Mouse (Mus musculus) spleen, adult 2 months (tissue): ENCODE results near the gene Fut4. TPM values are rescaled to one million over a fixed set of nuclear protein-coding genes. Genes with fewer than 3 reads are reported as not detected.

Experiments used
- DNase-seq, 2 experiments: peaks; one replicate each; pipeline versions ENCODE4 v3.0.0 to v3.0.0-alpha.2; 2012 to 2021; ENCODE audit warnings: low spot score in 2 of 2, low read depth in 1 of 2
- H3K27ac ChIP-seq: fragments of 200-500 bp; 2 replicates; pipeline ENCODE4 v1.5.1; 2012; ENCODE audit warnings: low read length, inconsistent platforms; ENCODE audit not compliant: insufficient read depth
- H3K27me3 ChIP-seq: fragments of 200-500 bp; 2 replicates; pipeline ENCODE4 v1.6.1; 2012; ENCODE audit warnings: mild to moderate bottlenecking, moderate library complexity, low read length, inconsistent platforms; ENCODE audit not compliant: control insufficient read depth, insufficient read depth
- H3K36me3 ChIP-seq: fragments of 200-500 bp; 2 replicates; pipeline ENCODE4 v1.6.1; 2012; ENCODE audit warnings: mild to moderate bottlenecking, low read length, inconsistent platforms; ENCODE audit not compliant: control insufficient read depth, insufficient read depth
- H3K4me1 ChIP-seq: fragments of 200-500 bp; 2 replicates; pipeline ENCODE4 v1.6.1; 2011; ENCODE audit warnings: inconsistent platforms; ENCODE audit not compliant: control insufficient read depth, insufficient read depth, insufficient read length
- H3K4me3 ChIP-seq: fragments of 200-500 bp; 2 replicates; pipeline ENCODE4 v1.5.1; 2011; ENCODE audit warnings: mild to moderate bottlenecking, inconsistent platforms; ENCODE audit not compliant: insufficient read depth, insufficient read length; ENCODE audit errors: extremely low read depth
- CTCF ChIP-seq: fragments of 200-500 bp; IDR thresholded peaks from 2 replicates; pipeline ENCODE4 v1.5.1; 2011; ENCODE audit warnings: mild to moderate bottlenecking, inconsistent platforms; ENCODE audit not compliant: insufficient read depth, insufficient read length, insufficient replicate concordance; ENCODE audit errors: extremely low read depth
- POLR2A ChIP-seq: fragments of 200-500 bp; IDR thresholded peaks from 2 replicates; pipeline ENCODE4 v1.6.1; 2011; ENCODE audit warnings: low read depth, low read length, inconsistent platforms
- WGBS: fragments of 180-500 bp; shearing (Covaris S2); methylation state at CpG from one replicate; pipeline ENCODE4 v1.1.7; 2018; 5-methylcytosine and 5-hydroxymethylcytosine counted together
- polyA plus RNA-seq: library from polyadenylated mRNA; depleted of rRNA; stranded (reverse); fragments of >200 nt; gene quantifications from 2 replicates; pipeline ENCODE4 v1.2.3, GENCODE M21; 2012

Gene Fut4
- polyA plus RNA-seq, 1 experiment: 4.3 TPM

DNA sequence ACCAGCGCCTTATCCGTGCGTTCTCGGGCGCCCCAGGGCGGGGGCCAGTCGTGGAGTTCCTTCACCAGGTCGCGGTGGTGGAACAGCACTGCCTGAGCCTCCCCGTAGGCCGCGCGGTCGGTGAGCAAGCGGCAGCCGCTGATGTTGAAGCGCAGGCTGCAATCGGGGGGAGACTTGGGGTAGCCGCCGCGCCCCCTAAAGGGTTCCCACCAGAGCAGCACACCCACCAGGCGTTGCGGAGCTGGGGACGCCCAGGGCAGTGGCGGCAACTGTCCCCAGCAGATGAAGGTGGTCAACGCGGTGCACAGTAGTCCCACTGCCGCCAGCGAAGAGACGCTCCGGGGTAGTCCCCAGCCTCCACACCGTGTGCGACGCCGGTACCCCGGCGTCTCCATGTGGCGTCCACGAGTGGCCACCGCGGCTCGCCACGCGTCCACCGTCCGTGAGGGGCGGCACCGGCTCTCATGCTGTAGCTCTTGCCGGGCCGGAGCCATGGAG is 641 bp downstream of the Fut4 start:
- WGBS: 1% methylated on average over 50 of the region's 50 CpGs
- TF ChIP-seq POLR2A (no peak), CTCF (no peak)
- H3K4me3 ChIP-seq: peak overlapping the region; percentile 60
- H3K4me1 ChIP-seq: peaks cover 15% of the 10 kb centered on the region
- H3K36me3 ChIP-seq: no peaks in the 10 kb centered on the region
- no peak for DNase-seq
- H3K27ac ChIP-seq: peak overlapping the region; percentile 57; the same call in 1 of the 2 replicates
- H3K27me3 ChIP-seq: peaks cover 3% of the 10 kb centered on the region

DNA sequence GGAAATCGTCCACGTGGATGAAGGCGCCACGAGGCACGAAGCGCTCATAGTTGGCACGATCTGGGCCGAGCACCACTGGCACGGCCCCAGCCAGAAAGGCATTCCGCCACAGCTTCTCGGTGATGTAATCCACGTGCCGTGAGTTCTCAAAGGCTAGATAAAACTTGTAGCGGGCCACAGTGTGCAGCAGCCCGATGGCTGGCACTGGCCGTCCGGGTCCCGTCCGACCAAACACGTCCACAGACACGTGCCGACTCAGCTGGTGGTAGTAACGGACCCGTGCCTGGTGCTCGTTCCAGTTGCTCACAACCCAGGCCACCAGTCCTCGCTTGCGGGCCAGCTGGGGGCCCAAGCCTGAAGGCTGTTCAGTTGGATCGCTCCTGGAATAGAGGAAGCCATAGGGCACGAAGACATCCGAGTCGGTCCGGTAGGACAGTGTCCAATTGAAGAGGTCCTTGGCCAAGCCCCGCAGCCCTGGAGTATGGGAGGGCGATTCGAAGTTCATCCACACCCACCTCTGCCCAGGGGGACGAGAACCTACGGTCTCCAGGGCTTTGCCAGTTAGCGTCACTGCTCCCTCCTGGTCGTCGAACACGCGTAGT is 1.2 kb downstream of the Fut4 start:
- H3K27me3 ChIP-seq: peaks cover 3% of the 10 kb centered on the region
- no peak for TF ChIP-seq POLR2A
- DNase-seq: no peak
- H3K27ac ChIP-seq: no peak overlapping the region
- 71% methylated on average over 42 of the region's 42 CpGs for WGBS
- H3K4me3 ChIP-seq: peak overlapping the region; percentile 60; the same call in 1 of the 2 replicates
- peaks cover 15% of the 10 kb centered on the region for H3K4me1 ChIP-seq
- no peaks in the 10 kb centered on the region for H3K36me3 ChIP-seq

DNA sequence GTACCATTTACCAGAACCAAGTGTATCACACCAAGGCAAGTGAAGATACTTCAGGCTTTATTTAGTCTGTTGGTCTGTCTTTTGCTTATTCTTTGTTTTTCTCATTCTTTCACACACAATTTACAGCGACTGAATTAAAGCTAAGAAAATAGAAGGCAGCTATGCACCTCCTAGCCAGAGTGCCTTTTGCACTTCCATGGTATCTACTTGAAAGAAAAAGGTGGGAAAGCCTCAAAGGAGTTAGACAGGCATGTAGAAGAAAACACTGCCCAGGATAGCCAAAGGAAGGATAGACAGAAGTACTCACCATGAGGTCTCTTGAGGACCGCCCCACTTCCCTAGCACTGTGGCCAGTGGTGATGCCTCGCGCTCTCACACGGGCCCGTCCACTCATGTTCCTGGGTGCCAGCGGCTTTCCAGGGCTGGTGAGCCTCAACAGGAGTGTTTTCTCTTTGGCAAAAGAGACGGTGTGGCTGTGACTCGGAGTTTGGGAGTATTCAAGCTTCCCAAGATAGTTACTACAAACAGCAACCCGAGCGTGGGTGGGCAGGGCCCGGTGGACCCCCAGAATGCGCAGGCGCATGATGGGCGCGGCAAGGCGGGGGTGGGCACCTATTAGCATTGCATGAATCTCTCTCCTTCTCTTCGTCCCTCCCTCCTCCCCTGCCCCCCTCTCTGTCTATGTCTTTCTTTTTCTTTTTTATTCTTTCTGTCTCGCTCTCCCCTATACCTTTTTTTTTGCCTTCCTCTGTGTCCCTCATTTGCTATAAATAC is 11.9 kb downstream of the Fut4 start, which contains the start of gene Piwil4:
Piwil4 (minus strand) TSS at position 583 of the 774 bp plus-strand sequence.
- no peak within 1 kb of the TSS for H3K4me3 ChIP-seq
- no peak for DNase-seq
- 90% methylated on average over 19 of the region's 19 CpGs for WGBS
- peaks cover 2% of the 10 kb centered on the region; the same call in 1 of the 2 replicates for H3K4me1 ChIP-seq
- TF ChIP-seq CTCF (no peak), POLR2A (no peak)
- no peaks in the 10 kb centered on the region for H3K27me3 ChIP-seq
- no peak within 1 kb of the TSS for H3K27ac ChIP-seq
- H3K36me3 ChIP-seq: no peaks in the 10 kb centered on the region

DNA sequence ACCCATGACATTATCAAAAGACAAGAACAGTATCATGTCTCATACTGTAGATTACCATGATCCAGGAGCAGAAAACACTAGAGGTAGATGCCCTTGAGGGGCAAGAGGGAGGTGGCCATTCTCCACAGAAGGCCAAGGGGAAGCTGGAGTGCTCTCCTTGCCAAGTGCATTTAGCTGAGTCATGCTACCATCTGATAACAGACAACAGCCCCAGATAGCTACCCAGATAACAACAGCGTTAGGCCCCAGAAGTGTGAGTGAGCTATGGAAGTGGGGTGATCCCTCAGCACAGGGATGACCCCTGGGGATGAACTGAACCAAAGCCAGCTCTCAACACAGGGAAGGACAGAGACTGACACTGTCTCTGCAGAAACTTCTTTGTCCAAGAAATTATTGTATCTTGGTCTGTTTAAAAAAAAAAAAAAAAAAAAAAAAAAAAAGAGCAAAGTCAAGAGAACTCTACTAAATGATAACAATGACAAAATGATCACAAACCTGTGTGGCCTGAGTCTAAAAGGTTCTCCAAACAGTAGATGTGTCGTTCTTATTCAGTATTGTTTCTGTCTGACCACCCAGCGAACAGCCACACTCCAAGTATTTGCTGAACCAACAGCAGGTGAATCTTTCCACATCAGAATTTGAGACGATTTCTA is 12.6 kb downstream of the Fut4 start:
- 79% methylated on average over 4 of the region's 4 CpGs for WGBS
- peaks cover 2% of the 10 kb centered on the region; the same call in 1 of the 2 replicates for H3K4me1 ChIP-seq
- no peak overlapping the region for H3K27ac ChIP-seq
- no peaks in the 10 kb centered on the region for H3K36me3 ChIP-seq
- TF ChIP-seq CTCF: no peak
- no peak for TF ChIP-seq POLR2A
- H3K27me3 ChIP-seq: no peaks in the 10 kb centered on the region
- no peak overlapping the region for H3K4me3 ChIP-seq
- DNase-seq: no peak

DNA sequence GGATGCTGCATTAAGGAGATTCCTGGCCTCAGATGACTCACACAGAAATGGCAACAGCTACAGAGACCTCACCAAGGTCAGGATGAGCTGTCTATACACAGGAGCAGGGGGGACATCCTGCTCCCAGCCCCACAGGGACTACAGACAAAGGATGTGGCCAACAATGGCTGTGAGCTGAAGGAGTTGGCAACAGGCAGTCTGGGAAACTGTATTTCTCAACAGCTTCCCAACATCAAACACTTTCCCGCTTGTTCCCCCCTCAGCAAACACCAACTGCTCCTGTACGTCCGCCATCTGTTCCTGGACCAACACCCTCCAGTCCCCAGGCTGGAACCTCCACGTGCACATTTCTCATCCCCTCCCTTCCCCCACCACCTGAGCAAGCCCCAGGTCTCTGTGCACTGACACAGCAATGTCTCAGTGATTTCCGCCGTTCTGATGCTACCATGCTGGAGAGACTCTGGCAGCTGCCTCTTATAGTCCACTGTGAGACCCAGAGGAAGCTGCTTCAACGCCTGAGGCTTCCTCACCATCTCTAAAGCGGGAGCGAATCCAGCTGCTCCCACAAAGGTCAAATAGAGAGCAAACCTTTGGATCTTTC is 21.2 kb downstream of the Fut4 start:
- Histone ChIP-seq H3K27ac (no peak overlapping the region), H3K4me3 (no peak overlapping the region), H3K4me1 (no peaks in the 10 kb centered on the region), H3K36me3 (no peaks in the 10 kb centered on the region), H3K27me3 (no peaks in the 10 kb centered on the region)
- 59% methylated on average over 9 of the region's 9 CpGs for WGBS
- DNase-seq: no peak
- no peak for TF ChIP-seq POLR2A
- no peak for TF ChIP-seq CTCF

DNA sequence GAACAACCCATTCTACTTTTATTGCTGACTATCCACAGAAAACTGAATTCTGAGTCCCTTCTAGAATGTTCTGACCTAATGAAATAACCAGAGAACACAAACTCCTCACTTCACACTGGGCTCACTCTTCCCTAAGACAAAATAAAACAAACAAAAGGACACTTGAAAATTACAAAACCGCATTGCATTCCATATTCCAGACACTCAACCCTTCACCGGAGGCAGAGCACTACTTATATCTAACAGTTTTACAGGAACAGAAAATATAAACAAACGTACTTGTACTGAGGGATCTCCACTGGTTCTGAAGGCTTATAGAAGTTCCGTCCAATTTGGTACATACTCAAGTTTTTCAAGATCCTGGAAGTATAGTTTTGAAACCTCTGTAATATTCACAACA is 23.8 kb downstream of the Fut4 start:
- Histone ChIP-seq H3K4me3 (no peak overlapping the region), H3K27me3 (no peaks in the 10 kb centered on the region), H3K27ac (no peak overlapping the region), H3K36me3 (no peaks in the 10 kb centered on the region), H3K4me1 (no peaks in the 10 kb centered on the region)
- 88% methylated on average over 4 of the region's 4 CpGs for WGBS
- TF ChIP-seq CTCF (no peak), POLR2A (no peak)
- no peak for DNase-seq
